Mouse (Mus musculus) erythroblast, embryonic 14.5 days (primary cell): ENCODE data around the gene Gm45337.

Experiments
- GATA1 ChIP-seq: IDR thresholded peaks from 2 replicates; pipeline ENCODE4 v1.6.1; 2012; ENCODE audit warnings: low read length, inconsistent platforms, mixed read lengths
- TAL1 ChIP-seq: IDR thresholded peaks from 3 replicates; pipeline ENCODE4 v1.6.1; 2012; ENCODE audit warnings: low read length, inconsistent platforms, mixed read lengths

GRCm38 (mm10) chr7:142159366-142159765 is 15.0 kb upstream of the Gm45337 start:
- no peak for TF ChIP-seq GATA1
- TF ChIP-seq TAL1, result no peak
